Mouse (Mus musculus): ENCODE results near the gene Phactr3.

Phactr3 gene

GRCm38 (mm10) chr2:178264389-178264788 is 145.6 kb downstream of the Phactr3 start:
- peak; percentile 60 to 81 for DNase-seq

DNA sequence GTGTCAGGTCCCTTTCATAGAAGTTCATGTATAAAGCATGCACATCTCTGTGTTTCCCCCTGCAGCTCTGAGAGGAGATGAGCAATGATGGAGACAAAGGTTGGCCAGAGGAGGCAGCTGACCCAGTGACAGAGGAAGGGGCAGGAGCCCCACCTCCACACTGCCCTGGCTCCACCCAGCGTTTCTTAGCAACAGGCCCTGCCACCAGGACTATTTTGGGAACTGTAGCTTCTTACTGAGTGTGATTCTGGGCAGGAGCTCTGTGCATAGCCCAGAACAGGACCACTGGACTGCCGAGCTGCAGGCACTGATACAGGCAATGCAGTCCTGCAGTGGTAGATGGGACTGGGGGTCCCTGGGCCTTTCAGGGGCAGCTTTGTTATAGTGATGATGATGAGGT is 146.7 kb downstream of the Phactr3 start:
- no peak for DNase-seq

- no peak for DNase-seq
Measured at GRCm38 (mm10) chr2:178270794-178271193, 152.0 kb downstream of the Phactr3 start.

DNA sequence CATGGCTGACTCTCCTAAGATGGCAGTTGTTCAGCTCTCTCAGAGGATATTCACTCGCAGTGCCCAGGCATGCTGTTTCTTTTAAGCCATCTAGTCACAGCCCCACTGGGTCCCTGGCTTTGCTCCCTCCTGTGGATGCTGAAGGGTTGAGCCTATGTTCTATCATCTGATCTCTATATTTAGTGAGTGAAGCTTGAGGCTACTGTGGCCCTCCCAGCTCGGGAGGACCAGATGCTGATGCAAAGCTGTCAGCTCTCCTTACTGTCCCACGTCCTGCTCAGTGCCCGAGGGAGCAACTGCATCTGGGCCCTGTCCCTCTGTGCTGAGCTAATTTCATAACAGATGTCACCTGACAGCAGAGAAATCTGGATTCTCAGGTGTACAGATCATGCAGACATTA is 153.6 kb downstream of the Phactr3 start:
- DNase-seq: no peak

GRCm38 (mm10) chr2:178274126-178274525 is 155.4 kb downstream of the Phactr3 start:
- DNase-seq: no peak

GRCm38 (mm10) chr2:178277206-178277605 is 158.4 kb downstream of the Phactr3 start:
- DNase-seq: peak; percentile 70 to 77

DNA sequence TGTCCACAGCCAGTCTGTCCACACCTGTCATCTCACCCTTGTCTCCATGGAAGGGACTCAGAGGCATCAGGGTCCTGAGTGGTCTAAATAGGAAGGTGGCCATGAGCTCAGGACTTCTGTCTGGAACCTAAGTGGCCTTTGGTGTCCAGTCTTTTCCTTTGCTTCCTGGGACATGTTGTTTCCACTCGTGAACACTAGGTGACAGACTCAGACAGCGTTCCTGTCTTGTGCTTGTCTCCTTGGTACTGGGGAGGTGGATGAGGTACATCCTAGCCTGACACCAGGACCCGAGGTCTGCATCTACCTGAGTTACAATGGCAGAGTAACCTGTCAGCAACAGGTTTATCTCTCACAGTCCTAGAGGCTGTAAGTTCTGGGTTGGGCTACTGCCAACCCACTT is 162.4 kb downstream of the Phactr3 start:
- no peak for DNase-seq

GRCm38 (mm10) chr2:178287285-178287684 is 168.5 kb downstream of the Phactr3 start:
- DNase-seq: peak in 1 of 2 experiments; percentile 43

DNA sequence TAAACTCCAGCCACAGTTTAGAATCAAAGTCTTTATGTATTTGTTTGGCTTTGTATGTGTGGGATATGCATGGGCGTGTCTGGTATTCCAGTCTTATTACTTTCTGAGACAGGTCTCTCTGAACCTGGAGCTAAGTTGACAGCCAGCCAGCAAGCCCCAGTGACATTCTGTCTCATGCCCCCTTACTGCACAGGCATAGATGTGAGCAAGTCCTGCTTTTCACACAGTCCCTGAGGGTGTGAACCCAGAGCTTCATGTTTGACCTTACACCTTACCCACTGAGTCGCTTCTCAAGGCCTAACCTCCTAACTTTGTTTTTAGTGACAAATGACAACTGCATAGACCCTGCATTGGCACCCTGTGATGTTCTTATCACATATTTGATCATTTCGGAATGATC is 169.9 kb downstream of the Phactr3 start:
- DNase-seq: no peak

GRCm38 (mm10) chr2:178303453-178304187 is 184.8 kb downstream of the Phactr3 start:
- no peak for DNase-seq

- no peak for DNase-seq
Measured at GRCm38 (mm10) chr2:178304188-178304529, 185.4 kb downstream of the Phactr3 start.

- DNase-seq: no peak
Measured at GRCm38 (mm10) chr2:178304669-178305068, 185.9 kb downstream of the Phactr3 start.

DNA sequence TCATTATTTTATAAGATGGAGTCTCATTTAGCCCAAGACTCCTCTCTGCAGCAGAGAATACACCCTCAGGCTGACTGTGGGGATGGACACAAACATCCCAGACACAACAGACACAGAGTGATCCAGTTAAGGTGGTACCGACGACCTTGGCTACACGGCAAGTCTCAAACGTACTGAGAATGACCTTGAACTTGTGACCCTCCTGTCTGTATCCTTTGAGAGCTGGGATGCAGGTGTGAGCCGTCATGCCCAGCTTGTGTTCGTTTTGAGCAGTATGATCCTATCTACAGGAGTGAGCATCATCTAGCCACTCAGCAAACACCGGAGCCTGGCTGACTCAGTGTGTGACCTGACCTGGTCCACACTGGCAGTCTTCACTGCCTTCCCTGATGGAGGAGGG is 194.8 kb downstream of the Phactr3 start:
- DNase-seq: no peak

DNA sequence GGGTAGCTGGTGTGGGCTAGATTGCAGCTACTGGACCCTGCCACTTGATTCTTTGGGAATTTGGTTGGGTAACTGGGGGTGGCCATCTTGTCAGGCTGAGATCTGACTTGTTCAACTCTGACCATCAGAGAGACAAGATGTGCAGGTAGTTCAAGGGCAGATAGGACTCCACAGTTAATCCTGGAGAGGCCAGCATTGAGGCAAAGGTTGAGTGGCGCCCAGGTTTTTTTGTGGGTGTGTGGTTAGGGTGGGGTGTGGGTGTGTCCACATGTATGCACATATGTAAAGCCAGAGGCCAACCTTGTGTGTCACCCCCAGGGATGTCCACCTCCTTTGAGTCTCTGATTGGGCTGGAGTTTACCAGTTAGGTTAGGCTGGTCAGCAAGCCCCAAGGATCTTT is 197.5 kb downstream of the Phactr3 start:
- DNase-seq: no peak

DNA sequence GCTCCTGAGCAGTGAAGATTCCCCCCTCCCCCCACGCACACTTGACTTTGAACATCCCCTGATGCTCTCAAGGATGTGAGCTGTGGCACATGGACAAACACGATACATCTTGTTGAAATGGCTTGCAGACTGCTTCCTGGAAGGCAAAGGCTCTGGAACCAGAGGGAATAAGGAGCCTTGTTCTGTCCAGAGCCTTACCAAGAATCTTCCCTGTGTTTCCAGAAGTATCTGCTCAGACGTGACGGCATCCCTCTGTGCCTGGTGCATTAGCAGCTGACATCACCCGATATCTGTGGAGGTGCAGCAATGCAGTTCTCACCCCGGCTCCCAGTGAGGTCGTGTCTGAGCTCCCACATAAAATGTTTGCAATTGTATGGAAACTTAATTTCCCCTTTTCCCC is 201.0 kb downstream of the Phactr3 start:
- no peak for DNase-seq

DNA sequence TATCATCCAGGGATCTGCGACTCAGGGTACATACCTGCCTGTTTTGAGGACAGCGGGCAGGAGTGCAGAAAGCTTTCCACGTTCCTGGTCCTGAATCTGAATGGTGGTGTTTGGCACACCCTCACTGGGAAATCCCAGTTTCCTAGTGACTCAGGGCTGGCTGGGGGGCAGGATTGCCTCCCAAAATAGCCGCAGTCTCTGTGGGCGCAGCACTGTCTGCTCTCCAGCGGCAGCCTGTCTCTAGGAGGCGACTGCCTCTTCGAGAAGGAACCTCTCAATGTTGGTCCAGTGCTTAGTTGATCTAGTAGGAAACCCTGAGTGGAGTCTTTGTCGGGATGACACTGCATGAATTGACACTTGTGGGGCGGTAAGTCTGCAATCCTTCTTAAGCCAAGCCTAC is 202.5 kb downstream of the Phactr3 start:
- no peak for DNase-seq

- no peak for DNase-seq
Measured at GRCm38 (mm10) chr2:178324410-178324809, 205.6 kb downstream of the Phactr3 start.

DNA sequence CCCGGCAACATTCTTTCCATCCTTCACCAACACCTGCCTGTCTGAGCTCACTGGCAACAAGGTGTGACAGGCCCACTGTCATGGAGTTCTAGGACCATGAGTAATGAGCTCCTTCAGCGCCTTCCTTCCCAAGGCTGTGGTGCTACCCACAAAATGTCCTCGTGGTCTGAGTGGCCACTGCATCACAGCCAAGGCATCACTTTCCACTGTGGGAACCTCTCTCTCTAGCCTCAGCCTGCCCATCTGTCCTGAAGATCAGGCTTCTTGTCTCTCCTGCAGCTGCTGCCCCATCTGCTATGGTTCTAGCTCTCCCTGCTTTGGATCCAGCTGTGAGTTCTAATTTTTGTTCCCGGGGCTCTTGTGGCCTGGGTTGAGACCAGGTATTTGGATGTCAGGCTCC is 206.0 kb downstream of the Phactr3 start:
- no peak for DNase-seq

GRCm38 (mm10) chr2:178326067-178326466 is 207.3 kb downstream of the Phactr3 start:
- DNase-seq: no peak

DNA sequence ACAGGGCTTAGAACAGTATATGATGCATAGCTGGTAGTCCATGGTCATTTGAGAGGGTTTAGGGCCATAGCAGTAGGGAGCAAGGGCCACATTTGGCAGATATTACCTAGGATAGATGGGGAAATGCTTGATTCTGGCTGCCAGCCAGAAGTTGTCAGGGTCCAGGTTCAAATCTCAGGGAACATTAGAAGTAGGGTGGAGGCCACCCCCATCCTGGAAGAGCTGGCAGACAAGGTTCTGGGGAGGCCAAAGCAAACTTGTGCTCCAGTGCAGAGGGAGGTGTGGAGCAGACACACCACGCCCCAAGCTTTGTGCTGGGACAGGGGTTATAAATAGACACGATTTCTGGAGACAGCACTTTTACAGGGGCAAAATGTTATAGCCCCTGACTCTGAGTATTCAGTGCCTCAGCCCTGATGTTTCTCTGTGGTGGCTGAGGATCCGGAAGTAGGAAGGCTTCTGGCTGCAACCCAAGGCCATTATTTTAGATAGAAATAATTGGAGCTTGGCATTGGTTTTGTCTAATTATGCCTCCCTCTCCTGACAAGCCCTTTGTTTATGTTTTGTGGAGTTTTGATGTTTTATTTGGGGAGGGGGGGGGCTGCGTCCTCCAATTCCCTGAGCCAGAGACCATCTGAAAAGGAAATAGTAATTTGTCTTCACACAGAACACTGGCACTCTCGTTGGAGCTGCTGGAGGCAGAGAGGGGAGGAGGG is 208.1 kb downstream of the Phactr3 start:
- no peak for DNase-seq

DNA sequence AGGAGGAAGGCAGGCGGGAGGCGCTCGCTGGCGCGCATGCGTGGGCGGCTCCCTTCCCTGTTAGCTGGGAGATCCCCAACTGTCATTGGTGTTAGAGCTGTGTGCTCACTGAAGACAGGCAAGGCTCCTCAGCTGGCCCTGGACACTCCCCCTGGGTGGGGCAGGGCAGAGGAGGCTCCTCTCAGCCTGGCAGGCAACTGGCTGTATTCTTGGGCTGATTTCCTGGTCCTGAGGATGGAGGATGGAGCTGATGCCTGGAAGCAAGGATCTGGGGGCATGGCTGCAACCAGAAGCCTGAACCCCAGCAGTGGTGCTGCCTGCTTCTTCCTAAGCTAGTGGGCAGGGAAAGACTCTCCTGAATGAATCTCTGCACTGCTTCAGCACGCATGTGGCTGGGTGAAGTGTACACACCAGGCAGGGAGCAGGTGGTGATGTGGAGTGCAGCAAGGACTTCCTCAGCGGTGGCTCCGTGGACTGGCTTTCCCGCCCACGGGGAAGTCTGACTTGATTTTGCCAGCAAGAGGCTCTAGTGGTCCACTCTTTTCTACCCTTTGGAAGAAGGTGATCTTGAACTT is 208.8 kb downstream of the Phactr3 start:
- DNase-seq: peak in 1 of 2 experiments; percentile 20

- DNase-seq: no peak
Measured at GRCm38 (mm10) chr2:178329551-178329950, 210.8 kb downstream of the Phactr3 start.

- no peak for DNase-seq
Measured at GRCm38 (mm10) chr2:178329986-178330385, 211.2 kb downstream of the Phactr3 start.

- DNase-seq: no peak
Measured at GRCm38 (mm10) chr2:178337878-178338277, 219.1 kb downstream of the Phactr3 start.

Data from kidney, postnatal 25 days (tissue).